Mouse (Mus musculus): ENCODE measurements around the gene Eif2s3x.
"Not testable (repeated sequence)": the region's sequence is repeated elsewhere in the genome, so short reads cannot be mapped to it uniquely, and the experiment has no call there.

The Eif2s3x gene

GRCm38 (mm10) chrX:94212597-94213321, at the start of gene Eif2s3x:
Gene Eif2s3x, minus strand, starts transcription at chrX:94212862.
- DNase-seq (ENCODE audit: low spot score in 2 of 2): peak; percentile 56 to 85

- no peak for DNase-seq (ENCODE audit: low spot score in 2 of 2)
Measured at GRCm38 (mm10) chrX:94235601-94236000, 22.9 kb upstream of the Eif2s3x start.

DNA sequence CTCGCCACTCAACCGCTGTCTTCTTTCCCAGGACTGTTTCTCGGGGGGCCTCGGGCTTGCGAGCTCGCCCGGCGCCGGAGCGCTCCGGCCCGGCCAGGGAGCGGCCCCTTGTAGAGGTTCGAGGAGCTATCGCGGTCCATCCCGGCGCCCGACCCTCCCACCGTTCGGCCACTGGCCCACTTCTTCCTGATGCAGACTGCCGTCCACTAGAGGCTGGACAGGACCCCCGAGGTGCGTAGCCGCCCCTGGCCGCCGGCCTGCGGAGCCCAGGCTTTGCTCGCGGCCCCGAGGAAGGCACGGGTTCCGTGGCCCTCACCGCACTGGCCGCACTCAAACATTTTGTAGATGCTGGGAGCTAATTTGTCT, 22.5 kb upstream of the Eif2s3x start:
- no peak for DNase-seq (ENCODE audit: low spot score in 2 of 2)

DNA sequence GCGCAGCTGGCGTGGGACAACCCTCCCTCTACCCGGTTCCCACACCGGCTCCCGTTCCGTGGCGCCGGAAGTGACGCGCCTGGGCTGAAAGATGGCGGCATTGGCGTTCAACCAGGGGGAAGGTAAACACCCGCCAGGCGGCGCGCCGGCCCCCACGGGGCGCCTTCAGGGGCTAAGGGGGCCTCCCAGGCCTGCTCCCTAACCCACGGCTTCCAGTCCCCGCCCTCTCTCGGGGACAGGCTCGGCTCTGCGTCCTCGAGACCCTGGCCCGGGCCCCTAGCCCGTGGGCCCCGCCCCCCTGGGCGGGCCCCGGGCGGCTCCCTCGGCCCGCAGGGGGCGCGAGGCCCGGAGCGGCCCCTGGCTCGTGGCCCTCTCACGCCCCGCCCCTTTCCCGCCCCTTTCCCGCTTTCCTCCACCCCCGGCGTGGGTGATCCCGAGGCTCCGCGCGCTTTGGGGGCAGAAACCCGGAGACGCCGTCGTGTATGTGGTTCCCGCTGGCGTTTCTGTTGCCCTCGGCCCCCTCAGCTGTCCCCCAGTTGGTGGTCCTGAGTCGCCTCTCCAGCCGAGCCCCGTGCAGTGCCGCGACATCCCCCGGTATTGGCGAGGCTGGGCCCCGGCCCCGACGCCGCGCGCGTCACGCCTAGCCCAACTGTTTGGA, 22.0 kb upstream of the Eif2s3x start, which contains the start of gene Klhl15:
TSS of gene Klhl15 (plus strand) at position 68 of the 658 bp plus-strand sequence.
- peak; percentile 46 to 68 for DNase-seq (ENCODE audit: low spot score in 2 of 2)

- no peak for DNase-seq (ENCODE audit: low spot score in 2 of 2)
Measured at GRCm38 (mm10) chrX:94233936-94234531, 21.4 kb upstream of the Eif2s3x start.

DNA sequence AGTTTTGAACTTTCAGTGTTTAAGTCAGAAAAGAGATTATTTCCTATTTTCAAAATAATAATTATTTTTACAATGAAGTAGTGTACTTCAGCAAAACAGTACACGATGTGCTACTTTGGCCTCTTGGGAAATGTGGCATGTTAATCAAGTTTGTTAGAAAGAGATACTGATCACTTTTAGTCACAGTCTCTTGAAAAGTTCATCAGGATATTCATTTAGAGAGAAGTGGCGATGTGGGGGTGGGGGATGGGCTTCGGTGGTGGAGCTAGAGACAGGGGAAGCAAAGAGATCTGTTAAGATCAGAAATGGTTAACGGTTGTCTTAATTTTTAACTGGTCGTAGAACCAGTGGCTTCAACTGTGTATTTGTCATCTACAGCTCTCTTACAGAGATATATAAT, 20.8 kb upstream of the Eif2s3x start:
- no peak for DNase-seq (ENCODE audit: low spot score in 2 of 2)

DNA sequence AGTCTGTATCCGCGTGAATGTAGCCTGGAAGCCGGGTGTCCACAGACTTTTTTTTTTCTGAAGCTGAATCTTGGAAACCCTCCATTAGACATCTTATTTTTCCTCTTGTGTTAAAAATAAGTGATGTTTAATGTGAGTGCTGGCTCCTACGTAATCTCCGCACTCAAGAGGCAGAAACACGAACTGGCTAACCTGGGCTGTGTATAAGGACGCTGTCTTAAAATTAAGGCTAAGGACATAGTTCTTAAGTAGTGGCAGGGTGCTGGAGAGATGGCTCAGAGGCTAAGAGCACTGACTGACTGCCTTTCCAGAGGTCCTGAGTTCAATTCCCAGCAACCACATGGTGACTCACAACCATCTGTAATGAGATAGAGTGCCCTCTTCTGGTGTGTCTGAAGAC, 722 bp upstream of the Eif2s3x start:
- no peak for DNase-seq (ENCODE audit: low spot score in 2 of 2)

- DNase-seq (ENCODE audit: low spot score in 2 of 2): no peak
Measured at GRCm38 (mm10) chrX:94212264-94212596, 432 bp downstream of the Eif2s3x start.

- no peak for DNase-seq (ENCODE audit: low spot score in 2 of 2)
Measured at GRCm38 (mm10) chrX:94197789-94198188, 14.9 kb downstream of the Eif2s3x start.

GRCm38 (mm10) chrX:94193901-94194300, 18.8 kb downstream of the Eif2s3x start:
- not testable (repeated sequence) for DNase-seq (ENCODE audit: low spot score in 2 of 2)

- DNase-seq (ENCODE audit: low spot score in 2 of 2): no peak
Measured at GRCm38 (mm10) chrX:94185156-94185555, 27.5 kb downstream of the Eif2s3x start.

DNA sequence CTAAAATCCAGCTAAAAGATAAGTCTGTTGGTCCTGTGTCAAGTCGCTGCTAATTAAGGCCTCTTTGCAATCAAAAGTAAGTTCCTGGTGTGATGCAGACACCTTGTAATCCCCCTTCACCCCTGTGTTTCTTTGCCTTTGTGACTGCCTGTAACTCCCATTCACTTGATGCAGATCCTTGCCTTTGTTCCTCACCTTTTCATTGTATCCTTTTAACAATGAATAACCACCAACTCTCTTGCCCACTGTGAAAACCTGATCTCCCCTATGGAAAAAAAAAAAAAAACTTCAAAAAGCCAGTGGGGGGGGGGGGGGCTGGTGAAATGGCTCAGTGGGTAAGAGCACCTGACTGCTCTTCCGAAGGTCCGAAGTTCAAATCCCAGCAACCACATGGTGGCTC, 28.8 kb downstream of the Eif2s3x start:
- no peak for DNase-seq (ENCODE audit: low spot score in 2 of 2)

DNA sequence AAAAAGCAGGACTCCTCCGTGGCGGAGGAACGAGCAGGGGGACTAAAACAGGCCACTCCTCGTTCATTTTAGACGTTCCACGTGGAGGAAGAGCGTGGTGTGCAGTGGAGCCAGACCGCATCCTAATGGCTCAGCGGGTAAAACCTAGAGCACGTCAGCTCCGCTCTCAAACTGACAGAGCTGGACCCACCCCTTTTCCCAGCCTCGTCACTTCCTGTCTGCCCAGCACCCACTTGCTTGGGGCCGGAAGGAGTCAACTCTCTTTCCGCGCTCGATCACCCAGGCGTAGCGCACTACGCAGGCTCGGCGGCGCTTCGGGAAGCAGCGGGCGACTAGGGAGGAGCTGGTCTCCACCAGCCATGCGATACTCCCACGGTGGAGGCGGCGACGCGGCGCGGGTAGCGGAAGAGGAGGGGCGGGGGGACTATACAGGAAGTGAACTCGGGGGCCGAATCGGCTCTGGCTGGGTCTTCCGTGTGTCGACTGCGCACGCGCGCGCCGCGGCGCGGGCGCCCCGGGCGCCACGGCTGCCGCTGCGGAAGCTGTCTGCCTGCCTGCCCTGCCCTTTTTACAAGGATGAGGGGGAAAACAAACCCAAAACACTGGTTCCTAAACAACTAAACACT, 34.8 kb downstream of the Eif2s3x start:
- peak; percentile 91 to 95 for DNase-seq (ENCODE audit: low spot score in 2 of 2)

DNA sequence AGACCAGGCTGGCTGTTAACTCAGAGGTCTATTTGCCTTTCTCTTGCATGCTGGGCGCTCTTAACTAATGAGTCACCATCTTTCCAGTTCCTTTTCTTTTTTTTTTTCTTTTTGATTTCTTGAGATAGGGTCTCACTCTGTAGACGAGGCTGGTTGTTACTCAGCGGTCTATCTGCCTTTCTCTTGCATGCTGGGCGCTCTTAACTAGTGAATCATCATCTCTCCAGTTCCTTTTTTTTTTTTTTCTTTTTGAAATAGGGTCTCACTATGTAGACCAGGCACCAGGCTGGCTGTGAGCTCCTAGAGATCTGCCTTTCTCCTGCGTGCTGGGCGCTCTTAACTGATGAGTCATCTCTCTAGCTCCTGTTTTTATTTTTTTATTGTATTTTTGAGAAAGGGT, 43.3 kb downstream of the Eif2s3x start:
- no peak for DNase-seq (ENCODE audit: low spot score in 2 of 2)

GRCm38 (mm10) chrX:94152251-94152830, 60.3 kb downstream of the Eif2s3x start:
- DNase-seq (ENCODE audit: low spot score in 2 of 2): no peak

GRCm38 (mm10) chrX:94150471-94150870, 62.2 kb downstream of the Eif2s3x start:
- DNase-seq (ENCODE audit: low spot score in 2 of 2): no peak

DNA sequence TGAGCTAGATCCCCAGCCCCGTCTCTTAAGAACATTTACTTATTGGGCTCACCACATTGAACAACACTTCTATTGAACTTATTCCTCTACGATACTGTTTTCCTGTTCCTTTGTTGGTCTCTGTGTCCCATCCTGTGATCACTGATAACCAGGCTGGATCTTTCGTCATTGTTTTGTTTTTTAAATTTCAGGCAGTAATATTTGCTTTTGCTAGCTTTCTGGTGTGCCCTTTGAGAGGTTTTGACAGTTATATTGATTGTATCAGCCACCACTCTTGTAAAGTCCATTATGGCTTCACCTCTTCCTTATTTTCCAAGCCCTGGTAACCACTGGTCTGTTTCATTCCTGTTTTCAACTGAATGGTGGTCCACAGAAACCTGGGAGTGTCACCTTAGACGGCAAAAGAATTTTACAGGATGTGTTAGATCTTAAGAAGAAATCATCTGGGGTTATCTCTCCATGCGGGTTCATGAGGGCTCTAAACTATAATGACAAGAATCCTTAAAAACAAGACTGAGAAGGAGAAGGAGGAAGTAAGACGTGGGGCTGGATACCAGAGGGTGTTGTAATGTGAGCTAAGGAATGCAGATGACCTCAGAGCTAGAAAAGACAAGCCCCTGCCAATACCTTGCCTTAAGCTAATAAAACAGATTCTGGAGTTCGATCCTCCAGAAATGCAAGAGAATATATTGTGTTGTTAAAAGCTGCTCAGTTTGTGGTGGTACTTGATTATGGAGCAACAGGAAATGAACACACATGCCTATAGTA, 70.5 kb downstream of the Eif2s3x start:
- no peak for DNase-seq (ENCODE audit: low spot score in 2 of 2)

GRCm38 (mm10) chrX:94140080-94140479, 72.6 kb downstream of the Eif2s3x start:
- no peak for DNase-seq (ENCODE audit: low spot score in 2 of 2)

Data from right cerebral cortex, postnatal 36 days (tissue).